Mouse (Mus musculus): ENCODE results near the gene Uhrf1.

Gene Uhrf1

DNA sequence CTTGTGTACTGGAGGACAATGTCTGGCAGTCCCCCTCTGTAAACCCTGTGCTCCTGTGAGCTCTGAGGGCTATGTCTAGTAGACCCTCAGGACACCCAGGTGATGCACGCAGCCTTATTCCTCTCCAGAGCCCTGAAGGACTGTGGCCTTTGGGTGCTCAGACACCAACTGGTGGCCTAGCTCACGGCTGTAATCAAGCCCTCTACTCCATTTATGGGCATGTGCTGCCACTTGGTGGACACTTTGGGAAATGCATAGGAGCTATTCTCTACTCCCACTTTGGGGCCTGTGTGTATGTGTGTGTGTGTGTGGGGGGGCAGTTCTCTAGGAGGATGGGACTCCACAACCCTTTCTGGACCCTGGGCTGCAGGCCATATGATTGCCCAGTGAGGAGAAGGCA lies 47.6 kb downstream of the Uhrf1 start:
- peak; percentile 84 for DNase-seq

DNA sequence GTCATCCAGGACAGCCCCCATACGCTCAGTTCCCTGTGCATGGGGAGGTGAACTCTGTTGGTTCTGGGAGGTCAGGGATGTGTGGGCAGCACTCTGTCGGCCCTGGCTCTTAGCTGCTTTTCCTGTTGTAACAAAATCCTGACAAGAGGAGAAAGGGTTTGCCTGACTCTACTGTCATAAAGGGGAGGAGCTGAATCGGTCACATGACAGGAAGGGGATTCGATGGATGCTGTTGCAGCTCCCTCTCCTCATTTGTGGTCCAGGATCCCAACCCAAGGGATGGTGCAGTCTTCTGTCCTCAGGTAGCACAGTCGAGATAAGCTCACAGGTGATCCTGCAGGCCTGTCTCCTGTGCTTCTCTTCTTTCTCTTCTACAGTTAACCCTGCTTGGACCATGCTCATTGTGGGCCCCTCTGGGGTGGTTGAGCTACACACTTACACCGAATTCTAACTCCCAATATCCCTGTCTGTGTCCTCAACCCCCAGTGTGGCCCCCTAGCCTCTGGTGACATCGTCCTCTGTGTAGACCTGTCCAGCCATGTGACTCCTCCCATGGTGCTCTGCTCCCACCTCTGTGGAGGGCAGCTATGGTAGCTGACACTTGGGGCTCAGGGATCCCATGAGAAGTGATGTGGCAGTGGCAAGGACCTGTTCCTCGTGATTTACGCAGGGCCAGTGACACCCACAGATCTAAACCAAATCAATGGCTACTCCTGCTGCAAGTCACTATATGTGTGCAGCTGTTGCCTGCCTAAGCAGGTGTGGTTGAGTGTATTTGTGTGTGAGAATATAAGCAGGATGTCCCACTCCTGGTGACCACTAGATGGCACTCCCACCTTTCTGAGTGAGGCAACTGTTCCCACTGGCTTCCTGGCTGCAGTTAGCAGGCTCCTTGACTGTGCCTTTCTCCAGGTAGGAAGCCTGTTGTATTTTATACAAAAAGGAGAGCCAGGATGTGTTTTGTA lies 54.1 kb downstream of the Uhrf1 start:
- DNase-seq: peak; percentile 78

DNA sequence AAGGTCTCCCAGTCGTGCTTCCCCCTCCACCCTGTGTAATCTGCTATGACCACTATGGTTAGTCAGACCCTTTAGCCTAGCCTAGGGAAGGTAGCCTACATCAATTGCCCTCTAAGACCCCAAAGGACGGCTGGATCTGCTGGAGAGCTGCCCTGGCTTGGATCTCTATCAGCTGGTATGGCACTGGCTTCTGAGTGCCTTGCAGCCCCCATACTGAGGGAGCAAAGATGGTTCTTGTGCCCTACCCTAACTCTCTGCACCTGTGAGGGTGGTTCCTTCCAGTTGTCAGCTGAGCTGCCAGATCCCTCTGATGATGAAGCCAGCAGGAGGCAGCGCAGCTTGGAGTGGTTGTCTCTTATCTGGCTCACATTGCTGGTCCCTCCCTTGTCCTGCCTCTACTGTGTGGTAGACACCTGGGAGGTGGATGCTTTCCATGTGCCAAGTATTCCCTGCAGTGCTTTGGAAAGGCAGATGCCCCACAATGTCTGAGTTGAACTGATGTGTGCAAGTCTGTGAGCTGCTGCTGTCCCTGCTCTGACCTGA lies 56.1 kb downstream of the Uhrf1 start:
- DNase-seq: no peak

DNA sequence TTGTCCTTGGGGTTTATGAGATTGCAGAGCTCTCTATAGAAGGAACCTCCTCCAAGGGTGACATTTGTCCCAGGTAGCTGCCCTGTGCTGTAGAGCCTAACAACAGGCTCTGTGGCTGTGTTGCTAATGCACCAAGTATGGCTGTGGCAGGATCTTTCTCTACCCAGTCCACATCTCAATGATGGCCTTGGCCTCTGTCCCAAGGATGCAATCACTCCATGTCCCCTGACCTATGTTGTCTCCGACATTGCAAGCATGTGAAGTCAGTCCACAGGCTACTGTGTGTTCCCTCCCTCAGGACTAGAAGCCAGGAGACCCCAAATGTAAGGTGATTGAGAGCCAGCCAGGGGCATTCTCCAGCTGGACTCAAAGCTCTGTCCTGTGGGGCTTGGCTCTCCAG lies 56.7 kb downstream of the Uhrf1 start:
- DNase-seq: no peak

DNA sequence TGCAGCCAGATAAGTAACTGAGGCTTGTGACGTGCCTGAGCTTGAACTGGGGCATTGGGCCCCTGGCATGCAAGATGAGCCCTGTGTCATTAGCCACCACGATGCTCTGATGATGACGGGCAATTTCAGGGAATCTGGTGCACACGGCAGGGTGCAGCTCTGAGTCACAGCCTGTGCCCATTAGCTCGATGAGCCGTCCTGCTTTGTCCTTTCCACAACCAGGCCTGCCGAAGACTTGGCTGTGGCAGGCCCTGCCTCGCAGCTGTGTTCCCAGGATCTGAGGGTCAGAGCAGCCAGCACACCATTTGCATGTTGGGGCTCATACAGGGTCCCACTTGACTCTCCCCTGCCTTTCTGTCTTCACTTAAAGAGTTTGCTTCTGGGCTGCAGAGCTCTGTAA lies 57.3 kb downstream of the Uhrf1 start:
- DNase-seq: no peak

DNA sequence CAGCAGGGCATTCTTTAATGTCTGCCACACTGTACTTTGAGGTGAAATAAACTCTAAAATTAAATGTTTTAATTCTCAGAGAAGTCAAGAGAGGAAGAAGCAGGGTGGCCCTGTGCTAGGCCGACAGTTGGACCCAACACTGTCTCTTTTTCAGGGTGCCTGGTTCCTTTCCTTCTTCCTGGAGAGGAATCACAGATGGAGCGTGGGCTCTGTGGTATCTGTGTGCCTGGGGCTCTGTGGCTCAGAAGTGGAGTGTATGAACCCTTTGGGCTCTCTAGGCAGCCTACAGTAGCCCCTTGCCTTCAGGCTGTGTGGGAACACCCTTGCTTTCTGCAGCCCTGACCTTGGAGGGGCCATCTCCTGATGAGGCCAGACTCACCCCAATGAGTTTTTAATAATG lies 58.4 kb downstream of the Uhrf1 start:
- DNase-seq: no peak

DNA sequence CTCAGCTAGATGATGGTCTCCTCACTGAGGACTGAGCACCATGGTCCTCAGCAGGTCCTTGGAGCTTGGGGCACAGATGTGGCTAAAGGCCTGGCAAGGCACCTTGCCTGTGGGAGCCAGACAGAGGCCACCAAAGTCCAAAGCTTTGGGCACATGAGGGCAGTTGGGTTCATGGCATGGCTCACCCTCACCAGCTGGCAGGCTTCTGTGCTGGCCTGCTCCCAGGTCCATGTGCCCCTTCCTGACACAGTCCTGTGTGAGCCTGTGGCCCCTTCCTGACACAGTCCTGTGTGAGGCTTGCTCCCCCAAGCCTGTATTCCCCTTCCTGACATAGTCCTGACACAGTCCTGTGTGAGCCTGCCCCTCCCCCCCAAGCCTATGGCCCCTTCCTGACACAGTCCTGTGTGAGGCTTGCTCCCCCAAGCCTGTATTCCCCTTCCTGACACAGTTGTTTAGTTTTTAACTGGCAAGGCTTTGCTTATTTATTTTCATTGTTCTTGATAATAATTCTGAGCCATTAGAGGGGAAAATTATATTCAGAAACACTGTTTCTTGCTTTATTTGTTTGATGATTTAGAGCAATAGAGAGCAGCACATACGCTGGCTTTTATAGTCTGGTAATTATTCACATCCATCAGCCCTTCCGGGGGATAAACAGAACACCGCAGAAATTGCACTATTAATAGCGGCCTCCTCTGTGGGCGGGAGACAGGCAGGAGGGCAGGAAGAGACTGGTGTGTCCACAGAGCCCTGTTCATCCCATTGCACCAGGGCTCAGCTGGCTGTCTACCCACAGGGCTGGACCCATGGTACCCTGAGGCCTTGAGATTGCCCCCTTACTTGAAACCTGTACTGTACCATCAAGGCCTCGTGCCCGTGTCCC lies 62.9 kb downstream of the Uhrf1 start:
- DNase-seq: no peak

DNA sequence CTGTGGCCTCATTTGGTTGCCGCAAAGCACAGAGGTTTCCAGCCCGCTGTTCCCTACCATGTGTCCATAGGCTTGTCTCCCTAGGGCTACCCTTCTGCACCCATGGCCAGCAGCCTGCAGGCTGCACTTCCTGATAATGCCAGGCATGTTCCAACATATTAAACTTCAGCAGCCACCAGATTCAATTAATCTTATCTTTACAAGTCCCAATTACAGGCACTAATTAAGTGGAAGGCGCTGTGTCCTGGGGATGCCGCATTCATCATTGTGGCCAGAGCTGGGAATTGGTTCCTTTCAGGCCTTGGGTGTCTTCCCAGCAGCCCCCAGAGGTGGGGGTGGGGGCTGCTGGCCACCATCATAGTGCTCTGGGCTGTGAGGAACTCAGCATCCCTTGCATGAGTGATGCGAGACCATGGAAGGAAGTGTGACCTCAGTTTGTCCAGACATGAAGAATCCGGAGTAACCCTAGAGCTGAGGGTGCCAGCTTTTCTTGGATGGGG lies 65.2 kb downstream of the Uhrf1 start:
- no peak for DNase-seq

DNA sequence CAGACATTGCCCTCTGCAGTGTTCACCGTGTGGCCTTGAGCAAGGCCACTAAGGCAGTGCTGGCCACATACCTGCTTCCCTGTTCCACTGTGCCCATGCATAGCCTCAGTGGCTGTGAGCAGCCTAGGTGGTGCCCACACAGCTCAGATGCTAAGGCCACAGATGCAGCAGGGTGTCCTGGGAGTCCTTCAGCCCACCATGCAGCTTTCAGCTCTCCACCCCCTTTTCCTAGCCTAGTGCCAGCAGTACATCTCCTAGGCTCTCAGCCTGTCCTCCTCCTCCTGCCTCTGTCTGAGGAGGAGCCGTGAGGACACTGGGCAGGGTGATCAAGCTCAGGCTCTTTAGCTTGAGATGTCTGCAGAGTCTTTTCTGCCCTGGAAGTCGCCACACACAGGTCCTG lies 67.0 kb downstream of the Uhrf1 start:
- DNase-seq: no peak

DNA sequence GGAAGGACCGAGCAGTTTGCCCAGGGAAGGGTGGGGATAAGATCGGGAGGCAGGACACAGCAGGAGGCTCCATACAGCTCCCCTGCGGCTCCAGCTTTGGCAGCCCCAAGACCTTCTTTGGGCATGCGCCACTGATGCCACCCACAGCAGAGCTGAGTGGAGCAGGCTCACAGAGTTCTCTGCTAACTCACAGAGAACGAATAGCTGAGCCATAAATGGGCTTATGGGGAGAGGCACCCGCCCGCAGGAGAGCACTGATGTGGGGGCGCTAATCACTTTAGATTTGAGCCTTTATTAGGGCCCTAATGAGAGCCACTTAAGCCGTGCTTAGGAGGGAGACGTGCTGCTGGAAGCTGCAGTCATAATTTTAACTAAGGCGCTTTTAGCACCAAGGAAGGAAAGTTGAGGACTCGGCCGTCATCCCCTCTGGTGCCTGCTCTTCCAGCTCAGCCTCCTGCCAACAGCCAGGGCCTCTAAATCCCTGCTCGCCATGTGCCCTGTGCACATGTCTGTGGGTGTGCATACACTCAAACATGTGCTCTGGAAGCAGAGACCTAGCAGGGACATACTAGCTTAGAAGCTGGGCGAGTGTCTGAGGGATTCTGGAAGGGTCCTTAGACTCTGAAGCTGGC lies 68.0 kb downstream of the Uhrf1 start:
- DNase-seq: no peak

DNA sequence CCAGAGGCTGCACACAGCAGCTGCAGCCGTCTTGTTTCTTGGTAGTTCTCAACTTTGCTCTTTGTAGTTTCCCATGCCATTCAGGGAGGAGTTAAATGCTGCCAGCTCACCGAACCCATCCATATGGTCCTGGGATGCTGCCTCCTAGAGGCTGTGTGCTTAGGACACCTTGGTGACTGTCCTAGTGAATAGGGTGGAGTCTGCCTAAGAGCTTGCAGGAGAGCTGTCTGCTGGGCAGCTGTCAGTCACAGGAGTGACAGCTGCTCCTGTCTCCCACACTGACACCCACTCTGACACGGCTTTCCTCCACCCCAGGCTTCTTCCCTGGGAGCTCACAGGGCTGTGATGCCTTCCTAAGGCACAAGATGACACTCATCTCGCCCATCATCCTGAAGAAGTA lies 69.0 kb downstream of the Uhrf1 start:
- DNase-seq: no peak
